ENCODE assay signal across 7 mouse cellular contexts in genomic region chr10:79959847-79960601, GRCm38 (mm10). TPM values are rescaled to one million over a fixed set of nuclear protein-coding genes. Genes with fewer than 3 reads are reported as not detected.
DNase-seq lines count a peak whose midpoint lies in the region; ATAC-seq lines count a peak whose summit lies in the region.

Gene Wdr18, plus strand, starts transcription at chr10:79960152.

- DNase-seq in adrenal gland, adult 8-10 months = peak; percentile 99
- DNase-seq in embryo, embryonic 9.5 days (ENCODE audit: extremely low spot score) = peak; percentile 100
- DNase-seq in gastrocnemius, postnatal 4 days (ENCODE audit: low spot score in 2 of 2) = peak; percentile 96
- peak; percentile 100 for DNase-seq in left cerebral cortex, postnatal 36 days (ENCODE audit: low spot score in 2 of 2)
- DNase-seq in midbrain, embryonic 11.5 days (ENCODE audit: low spot score, missing footprints) = peak; percentile 100
- peak; percentile 100 for DNase-seq in skeletal muscle tissue, adult 2 months (ENCODE audit: low read depth, low spot score)

- H3K4me1 ChIP-seq in intestine, embryonic 16.5 days (ENCODE audit: control insufficient read depth, insufficient read depth, low read length) = peaks cover 12% of the 10 kb centered on the region; the same call in 1 of the 2 replicates
- peaks cover 10% of the 10 kb centered on the region for H3K4me1 ChIP-seq in midbrain, embryonic 11.5 days (ENCODE audit: control insufficient read depth, insufficient read depth, low read length)

- peak within 1 kb of the TSS; percentile 92 for H3K9ac ChIP-seq in intestine, embryonic 16.5 days (ENCODE audit: low read depth, low read length)
- H3K9ac ChIP-seq in midbrain, embryonic 11.5 days (ENCODE audit: low read length) = peak within 1 kb of the TSS; percentile 86

- peaks cover 18% of the 10 kb centered on the region for H3K36me3 ChIP-seq in intestine, embryonic 16.5 days (ENCODE audit: control insufficient read depth, insufficient read depth, low read length)
- H3K36me3 ChIP-seq in midbrain, embryonic 11.5 days (ENCODE audit: control insufficient read depth, insufficient read depth, low read length) = peaks cover 15% of the 10 kb centered on the region

- under 1% methylated on average over 61 of the region's 61 CpGs for WGBS in intestine, embryonic 16.5 days
- WGBS in midbrain, embryonic 11.5 days = under 1% methylated on average over 61 of the region's 61 CpGs

- H3K27me3 ChIP-seq in intestine, embryonic 16.5 days (replicated peaks; ENCODE audit: control insufficient read depth, insufficient read depth, low read length) = no peaks in the 10 kb centered on the region
- H3K27me3 ChIP-seq in midbrain, embryonic 11.5 days (ENCODE audit: control insufficient read depth, insufficient read depth, low read length) = no peaks in the 10 kb centered on the region; the same call in 1 of the 2 replicates

- peak within 1 kb of the TSS; percentile 75 for H3K27ac ChIP-seq in intestine, embryonic 16.5 days (ENCODE audit: low read length)
- H3K27ac ChIP-seq in midbrain, embryonic 11.5 days (ENCODE audit: low read depth, low read length) = no peak within 1 kb of the TSS

- peak within 1 kb of the TSS; percentile 71 for H3K4me2 ChIP-seq in intestine, embryonic 16.5 days (ENCODE audit: low read depth, low read length)
- peak within 1 kb of the TSS; percentile 81 for H3K4me2 ChIP-seq in midbrain, embryonic 11.5 days

- intact Hi-C loops in left cerebral cortex, postnatal 36 days (cut with DNase I) = loop anchor here (1.0 to 5.0 kb wide), 3 partner anchors 23 to 155 kb away; partner anchors contain the start of gene Stk11

- peak; percentile 94 for ATAC-seq in intestine, embryonic 16.5 days
- peak; percentile 97 for ATAC-seq in midbrain, embryonic 11.5 days (ENCODE audit: low FRiP score)

- peak within 1 kb of the TSS; percentile 98 for H3K4me3 ChIP-seq in intestine, embryonic 16.5 days (ENCODE audit: low read length)
- H3K4me3 ChIP-seq in midbrain, embryonic 11.5 days (ENCODE audit: low read depth, low read length) = peak within 1 kb of the TSS; percentile 94

- H3K9me3 ChIP-seq in intestine, embryonic 16.5 days (ENCODE audit: control insufficient read depth, low read length) = no peaks in the 10 kb centered on the region
- no peaks in the 10 kb centered on the region for H3K9me3 ChIP-seq in midbrain, embryonic 11.5 days (ENCODE audit: control insufficient read depth, low read length)

RNA-seq across cellular contexts. Expression of gene Wdr18, which starts in this region (rescaled TPM):
- total RNA-seq in adrenal gland, adult 8-10 months (2022) = 10 to 100 TPM; 31.7 to 43.0 (median 36.6) TPM
- total RNA-seq in gastrocnemius, postnatal 4 days (2021) = 10 to 100 TPM; 27.7 to 28.3 TPM
- polyA plus RNA-seq in intestine, embryonic 16.5 days (2015; fragmentation: Nextera tagmentation; extraction: Ambion mirVana) = 86.2 and 96.6 TPM in 2 replicates
- 10 to 100 TPM; 44.2 to 46.3 TPM for total RNA-seq in left cerebral cortex, postnatal 36 days (2021)
- polyA plus RNA-seq in midbrain, embryonic 11.5 days (2014; fragmentation: Nextera tagmentation; extraction: Ambion mirVana) = 92.7 and 98.4 TPM in 2 replicates
